Mouse (Mus musculus): Measurements from ENCODE around the gene Jmjd1c. TPM values are rescaled to one million over a fixed set of nuclear protein-coding genes. Genes with fewer than 3 reads are reported as not detected.

Gene Jmjd1c
- 9.1 TPM for polyA plus RNA-seq (2014; fragmentation: Illumina TruSeq; extraction: RNeasy Lipid Tissue Mini Kit (QIAGEN cat#74804); ENCODE audit: insufficient read depth, low read depth, low replicate concordance)

DNA sequence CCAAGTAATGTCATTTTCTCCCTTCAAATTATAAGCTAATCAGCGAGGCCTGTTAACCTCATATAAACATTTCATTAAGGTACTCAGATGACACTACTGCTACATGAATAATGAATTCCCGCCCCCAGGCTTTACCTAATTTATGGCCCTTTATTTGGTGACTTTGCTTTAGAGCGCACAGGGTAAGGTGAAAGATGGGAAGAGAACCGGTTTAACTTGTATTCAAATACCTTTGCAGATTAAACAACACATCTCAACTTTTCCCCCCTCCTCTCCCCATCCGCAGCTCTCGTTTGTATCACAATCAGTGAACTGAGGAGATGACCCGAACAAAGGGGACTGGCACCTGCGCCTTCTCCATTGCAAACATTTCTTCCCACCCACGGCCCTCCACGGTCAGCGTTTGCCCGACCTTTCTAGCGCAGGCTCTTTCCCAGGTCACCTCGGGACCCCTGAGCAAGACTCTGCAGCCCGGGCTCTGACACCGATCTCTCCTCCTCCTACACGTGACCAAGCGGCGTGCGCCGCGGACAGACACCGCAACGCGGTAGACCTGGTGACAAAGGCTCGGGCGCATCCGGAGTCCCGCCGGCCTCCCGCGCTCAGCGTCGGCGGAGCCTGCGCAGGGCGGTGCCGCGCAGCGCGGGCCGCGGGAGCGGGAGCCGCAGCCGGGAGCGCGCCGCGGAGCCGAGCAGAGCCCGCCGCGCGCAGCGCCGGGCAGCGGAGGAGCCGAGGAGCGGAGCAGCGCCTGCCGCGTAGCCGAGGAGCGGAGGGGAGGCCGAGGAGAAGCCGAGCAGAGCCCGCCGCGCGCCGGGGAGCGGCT, at the start of gene Jmjd1c:
Gene Jmjd1c (plus strand): TSS at position 328 of the 823 bp plus-strand sequence.

DNA sequence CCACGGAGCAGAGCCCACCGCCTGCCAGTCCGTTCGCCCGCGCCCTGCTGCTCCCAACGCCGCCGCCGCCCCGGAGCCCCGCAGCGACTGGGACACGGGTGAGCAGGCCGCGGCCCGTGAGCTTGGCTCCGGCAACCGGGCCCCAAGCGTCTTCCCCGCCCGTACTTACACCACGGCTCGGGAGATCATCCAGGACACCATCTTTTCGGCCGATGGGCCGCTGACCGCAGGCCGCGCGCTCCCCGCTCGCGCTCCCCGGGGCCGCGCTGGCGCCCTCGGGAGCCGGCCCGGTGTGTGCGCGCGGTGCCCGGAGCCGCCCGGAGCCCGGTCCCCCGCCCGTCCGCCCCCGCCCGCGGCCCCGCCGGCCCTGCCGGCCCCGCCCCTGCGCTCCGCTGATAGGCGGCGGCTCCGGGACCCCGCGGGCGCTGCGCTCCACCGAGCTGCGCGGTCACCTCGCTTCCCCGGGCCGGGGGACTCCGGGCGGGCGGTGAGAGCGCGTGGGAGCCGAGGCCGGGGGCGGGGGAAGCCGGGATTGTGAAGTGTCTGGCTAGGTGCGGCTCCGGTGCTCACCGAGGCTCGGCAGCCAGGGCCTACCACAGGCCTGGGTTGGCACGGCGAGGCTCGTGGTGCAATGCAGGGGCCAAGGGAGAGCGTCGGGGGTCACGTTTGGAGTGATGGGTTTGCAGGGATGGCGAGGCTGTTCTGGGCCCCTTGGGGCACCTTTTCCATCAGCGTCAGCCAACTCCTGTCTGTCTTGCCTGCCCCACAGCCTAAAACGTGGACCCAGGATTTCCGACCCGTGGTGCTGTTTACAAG, 904 bp downstream of the Jmjd1c start, which contains the start of gene Reep3:
Gene Reep3 (minus strand): TSS at position 325 of the 816 bp plus-strand sequence.

GRCm38 (mm10) chr10:67285176-67285814, 189.4 kb downstream of the Jmjd1c start, which contains the start of gene Nrbf2:
Gene Nrbf2, minus strand, starts transcription at chr10:67285305.

Other genes with a start within 250 kb of the Jmjd1c start
- 15.9 TPM for gene Reep3, start 820 bp downstream of the Jmjd1c start, polyA plus RNA-seq (2014; fragmentation: Illumina TruSeq; extraction: RNeasy Lipid Tissue Mini Kit (QIAGEN cat#74804); ENCODE audit: insufficient read depth, low read depth, low replicate concordance)
- gene Nrbf2, start 189.2 kb downstream of the Jmjd1c start, polyA plus RNA-seq (2014; fragmentation: Illumina TruSeq; extraction: RNeasy Lipid Tissue Mini Kit (QIAGEN cat#74804); ENCODE audit: insufficient read depth, low read depth, low replicate concordance), result 17.5 TPM